Mouse (Mus musculus): Measurements from ENCODE around the gene Cdkn2aipnl.

The Cdkn2aipnl gene

DNA sequence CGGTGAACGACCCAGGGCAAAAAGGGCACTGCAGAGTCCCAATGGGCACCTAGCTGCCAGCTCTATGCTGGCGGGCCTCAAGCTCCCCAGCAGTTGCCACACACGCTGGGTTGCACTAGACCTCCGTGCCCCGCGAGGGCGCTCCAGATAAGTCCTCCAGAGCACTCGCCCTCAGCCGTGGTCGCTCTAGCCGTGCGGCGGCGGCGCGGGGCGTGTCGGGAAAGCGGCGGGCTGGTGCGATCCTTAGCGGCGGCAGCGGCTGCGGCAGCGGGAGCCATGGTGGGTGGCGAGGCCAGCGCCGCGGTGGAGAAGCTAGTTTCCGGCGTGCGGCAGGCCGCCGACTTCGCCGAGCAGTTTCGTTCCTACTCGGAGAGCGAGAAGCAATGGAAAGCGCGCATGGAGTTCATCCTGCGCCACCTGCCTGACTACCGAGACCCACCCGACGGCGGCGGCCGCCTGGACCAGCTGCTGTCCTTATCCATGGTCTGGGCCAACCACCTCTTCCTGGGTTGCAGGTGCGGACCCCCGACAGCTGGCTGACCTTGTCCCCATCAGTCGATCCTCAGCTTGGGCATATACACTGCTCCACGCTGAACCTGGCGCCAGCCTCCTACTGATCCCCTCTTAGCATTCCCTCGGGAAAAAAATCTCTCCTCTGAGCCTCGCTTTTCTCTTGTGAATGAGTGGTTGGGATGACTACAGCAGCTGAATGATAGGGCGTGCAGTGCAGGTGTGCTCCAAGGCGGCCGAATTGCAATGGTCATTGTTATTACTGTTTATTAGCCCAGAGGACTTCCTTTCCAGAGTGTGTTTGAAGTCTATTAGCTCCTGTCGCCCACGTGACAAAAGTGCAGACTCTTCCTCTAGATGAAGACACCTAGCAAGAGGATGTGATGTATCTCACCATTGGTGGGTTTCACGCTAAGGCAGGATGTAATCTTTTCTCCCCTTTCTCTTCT is at the start of gene Cdkn2aipnl:
TSS of gene Cdkn2aipnl (plus strand) at position 219 of the 959 bp plus-strand sequence.
- in situ Hi-C loops (cut with MboI, MseI): loop anchor here (5.0 kb wide), 1 partner anchor 115 kb away; no protein-coding TSS in a partner anchor

DNA sequence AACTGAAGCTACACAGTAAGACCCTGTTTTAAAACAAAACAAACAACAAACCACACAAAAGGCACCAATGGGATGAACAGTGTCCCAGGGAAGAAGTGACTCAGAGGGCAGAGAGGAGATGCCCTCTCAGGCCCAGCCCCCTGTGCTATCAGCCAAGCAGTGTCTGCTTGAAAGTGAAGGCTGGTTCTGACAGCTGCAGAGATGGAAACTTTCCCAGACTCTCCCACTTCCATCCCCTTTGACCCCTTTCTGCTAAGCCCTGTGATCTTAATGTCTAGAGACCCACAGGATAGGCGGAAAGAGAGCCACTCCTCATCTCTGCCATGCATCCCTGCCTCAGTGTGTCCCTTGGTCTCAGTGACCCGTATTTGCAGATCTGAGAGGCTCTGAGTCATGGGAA is 49.5 kb upstream of the Cdkn2aipnl start:
- in situ Hi-C loops (cut with MboI, MseI): no loop called here

DNA sequence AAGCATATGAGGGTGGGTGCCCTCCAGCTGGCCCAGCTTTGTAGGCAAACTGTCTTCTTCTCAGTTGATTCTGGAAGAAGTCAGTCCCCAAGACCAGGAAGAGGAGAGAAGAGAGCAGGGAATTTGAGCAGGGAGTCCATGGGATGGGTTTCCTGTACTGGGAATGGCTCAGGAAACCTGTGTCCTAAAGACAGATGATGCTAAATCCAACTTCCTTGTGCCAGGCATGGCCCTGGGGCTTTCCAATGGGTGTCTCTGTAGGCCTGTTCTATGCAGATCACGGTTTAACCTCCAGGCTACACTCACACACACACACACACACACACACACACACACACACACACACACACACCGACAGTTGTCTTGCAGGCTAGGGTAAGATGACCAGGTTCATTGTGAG is 48.9 kb upstream of the Cdkn2aipnl start:
- in situ Hi-C loops (cut with MboI, MseI): no loop called here

DNA sequence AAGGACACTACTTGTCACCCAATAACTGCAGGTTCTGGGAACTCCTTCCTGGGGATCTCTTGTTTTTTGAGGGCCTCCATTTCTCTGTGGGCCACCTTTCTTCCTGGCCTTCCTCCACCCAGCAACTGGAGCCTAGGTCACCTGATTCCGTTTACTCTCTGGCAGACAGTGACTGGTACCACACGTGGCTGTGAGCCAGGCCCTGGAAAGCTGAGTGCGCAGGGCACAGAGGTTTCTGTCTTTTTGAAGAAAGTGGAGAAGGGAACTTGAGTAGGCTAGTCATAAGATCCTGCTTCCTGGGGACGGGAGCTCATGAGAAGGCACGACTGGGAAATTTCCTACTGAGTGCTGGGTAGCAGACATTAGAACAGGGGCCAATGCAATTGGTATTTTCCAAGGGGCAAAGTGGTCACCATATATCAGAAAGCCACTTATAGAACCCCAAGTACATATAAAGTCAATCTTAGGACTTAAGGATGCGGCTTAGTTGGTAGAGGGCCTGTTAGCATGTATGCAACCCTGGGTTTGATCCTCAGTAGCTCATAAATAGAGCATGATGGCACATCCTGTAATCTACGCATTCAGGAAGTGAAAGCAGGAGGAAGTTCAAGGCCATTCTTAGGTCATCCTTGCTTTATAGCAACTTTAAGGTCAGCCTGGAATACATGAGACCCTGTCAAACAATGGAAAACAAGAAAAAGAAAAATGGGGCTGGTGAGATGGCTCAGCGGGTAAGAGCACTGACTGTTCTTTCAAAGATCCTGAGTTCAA is 45.9 kb upstream of the Cdkn2aipnl start:
- in situ Hi-C loops (cut with MboI, MseI): no loop called here

DNA sequence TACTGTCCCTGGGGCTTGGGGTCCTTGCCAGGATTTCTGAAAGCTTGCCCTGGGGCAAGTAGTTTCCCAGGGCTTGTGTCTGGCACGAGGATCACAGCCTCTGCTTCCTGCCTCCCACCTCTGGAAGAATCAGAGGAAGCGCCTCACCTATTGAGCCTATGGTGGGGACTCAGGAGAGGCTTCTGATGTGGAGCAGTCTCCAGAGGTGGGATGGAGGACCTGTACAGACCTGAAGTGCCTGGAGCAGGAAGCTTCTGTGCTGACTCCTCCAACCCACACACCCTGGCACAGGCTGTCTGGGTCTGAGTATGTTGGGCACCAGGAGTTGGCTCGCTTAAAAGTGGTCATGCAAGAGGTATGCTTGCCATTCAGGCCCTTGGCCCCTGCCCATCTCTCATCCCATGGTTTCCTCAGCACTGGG is 45.0 kb upstream of the Cdkn2aipnl start:
- in situ Hi-C loops (cut with MboI, MseI): no loop called here

DNA sequence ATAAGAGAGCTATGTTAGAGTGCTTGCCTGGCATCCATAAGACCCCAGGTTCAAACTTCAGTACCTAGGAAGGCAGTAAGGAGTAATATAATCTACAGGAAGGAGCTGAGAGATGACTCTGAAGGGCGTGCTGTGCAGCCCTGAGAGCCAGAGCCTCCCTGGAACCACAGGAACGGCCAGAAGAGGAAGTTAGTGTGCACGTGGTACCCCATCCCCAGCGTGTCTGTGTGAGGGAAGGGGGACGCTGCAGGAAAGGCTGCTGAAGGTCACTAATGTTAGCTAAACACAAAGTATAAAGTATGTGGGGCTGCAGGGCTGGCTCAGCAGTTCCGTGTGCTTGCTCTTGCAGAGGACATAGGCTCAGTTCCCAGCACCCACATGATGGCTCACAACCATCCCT is 41.9 kb upstream of the Cdkn2aipnl start:
- in situ Hi-C loops (cut with MboI, MseI): no loop called here

DNA sequence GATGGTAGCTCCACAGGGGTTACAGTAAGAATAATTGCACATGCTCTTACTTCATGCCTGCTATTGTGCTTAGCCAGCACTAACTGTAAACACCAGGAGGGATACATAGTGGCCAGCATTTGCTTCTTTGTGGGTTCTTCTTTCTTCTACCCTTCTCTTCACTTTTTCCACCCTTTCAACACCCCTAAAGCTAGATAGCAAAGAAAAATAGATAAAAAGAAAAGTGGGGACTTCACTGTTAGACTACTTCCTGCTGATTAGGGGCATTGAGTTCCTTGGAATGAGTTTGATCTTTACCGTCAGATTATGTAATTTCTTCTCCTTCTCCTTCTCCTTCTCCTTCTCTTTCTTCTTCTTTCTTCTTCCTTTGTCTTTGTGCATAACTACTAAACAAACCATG is 41.1 kb upstream of the Cdkn2aipnl start:
- in situ Hi-C loops (cut with MboI, MseI): no loop called here

DNA sequence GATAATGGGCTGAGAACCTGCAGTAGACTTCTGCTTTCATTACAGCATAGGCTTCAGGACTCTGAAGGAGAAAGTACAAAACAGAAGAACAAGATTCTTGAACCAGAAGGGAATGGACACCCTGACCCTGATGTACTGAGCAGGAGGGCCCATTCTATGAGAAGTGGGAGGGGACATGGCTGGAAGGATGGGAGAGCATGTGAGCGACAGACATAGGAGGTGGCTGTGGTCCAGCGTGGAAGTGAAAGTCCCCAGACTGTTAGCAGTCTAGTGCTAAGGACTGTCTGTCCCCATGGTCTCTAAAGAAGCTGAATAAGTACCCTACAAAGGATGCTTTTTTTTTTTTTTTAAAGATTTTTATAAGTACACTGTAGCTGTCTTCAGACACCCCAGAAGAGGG is 40.4 kb upstream of the Cdkn2aipnl start:
- in situ Hi-C loops (cut with MboI, MseI): no loop called here

DNA sequence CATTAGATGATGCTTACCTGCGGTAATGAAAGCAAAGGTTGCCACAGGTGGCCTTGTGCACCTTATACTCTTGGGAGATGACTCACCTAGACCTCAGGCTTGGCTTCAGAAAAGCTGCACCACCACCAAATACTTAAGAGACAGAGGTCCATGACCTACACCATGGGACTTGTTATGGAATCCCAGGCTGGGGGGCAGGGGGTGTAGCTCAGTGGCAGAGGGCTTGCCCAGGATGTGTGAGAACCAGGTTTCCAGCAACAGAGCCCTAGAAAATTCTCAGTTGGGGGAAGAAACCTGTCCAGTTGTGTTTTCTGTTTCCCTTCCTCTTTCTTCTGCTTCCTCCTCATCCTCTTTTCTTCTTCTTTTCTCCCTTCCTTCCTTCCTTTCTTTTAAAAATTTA is 36.3 kb upstream of the Cdkn2aipnl start:
- in situ Hi-C loops (cut with MboI, MseI): no loop called here

DNA sequence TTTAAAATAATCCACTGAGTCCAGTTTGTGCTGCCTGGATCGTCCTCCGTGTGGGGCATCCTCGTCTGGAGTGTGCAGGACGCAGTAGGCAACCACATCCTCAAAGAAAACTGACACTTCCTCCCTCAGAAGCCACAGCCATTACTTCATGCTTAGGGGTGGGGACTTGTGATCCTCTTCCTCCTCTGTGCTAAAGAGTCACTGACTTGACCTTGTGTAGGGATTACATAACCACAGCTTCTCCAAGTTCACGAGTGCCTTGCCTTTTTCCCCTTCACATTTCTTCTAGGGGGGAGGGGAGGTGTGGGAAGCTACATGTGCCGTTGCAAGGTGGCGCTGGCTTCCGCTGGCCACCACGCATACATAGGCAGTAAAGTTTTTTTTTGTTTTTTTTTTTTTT is 35.7 kb upstream of the Cdkn2aipnl start:
- in situ Hi-C loops (cut with MboI, MseI): no loop called here

DNA sequence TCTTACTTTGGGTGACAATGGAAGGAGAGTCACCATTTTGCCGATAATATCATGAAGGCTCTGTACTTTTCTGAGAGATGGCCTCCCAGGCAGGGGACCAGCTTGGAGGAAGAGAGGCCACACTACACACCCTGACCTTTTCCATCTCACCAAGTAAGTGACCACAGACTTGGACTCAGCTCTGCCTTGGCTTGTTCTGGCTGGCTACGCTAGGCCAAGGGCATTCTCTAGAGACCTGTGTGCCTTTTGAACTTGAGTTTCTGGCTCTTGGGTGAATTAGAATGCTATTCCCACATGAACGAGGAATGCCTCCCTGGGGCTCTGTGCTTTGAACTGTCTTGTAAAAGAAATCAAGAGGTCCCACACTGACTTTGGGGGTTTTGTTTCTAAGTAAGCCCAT is 33.2 kb upstream of the Cdkn2aipnl start:
- in situ Hi-C loops (cut with MboI, MseI): no loop called here

DNA sequence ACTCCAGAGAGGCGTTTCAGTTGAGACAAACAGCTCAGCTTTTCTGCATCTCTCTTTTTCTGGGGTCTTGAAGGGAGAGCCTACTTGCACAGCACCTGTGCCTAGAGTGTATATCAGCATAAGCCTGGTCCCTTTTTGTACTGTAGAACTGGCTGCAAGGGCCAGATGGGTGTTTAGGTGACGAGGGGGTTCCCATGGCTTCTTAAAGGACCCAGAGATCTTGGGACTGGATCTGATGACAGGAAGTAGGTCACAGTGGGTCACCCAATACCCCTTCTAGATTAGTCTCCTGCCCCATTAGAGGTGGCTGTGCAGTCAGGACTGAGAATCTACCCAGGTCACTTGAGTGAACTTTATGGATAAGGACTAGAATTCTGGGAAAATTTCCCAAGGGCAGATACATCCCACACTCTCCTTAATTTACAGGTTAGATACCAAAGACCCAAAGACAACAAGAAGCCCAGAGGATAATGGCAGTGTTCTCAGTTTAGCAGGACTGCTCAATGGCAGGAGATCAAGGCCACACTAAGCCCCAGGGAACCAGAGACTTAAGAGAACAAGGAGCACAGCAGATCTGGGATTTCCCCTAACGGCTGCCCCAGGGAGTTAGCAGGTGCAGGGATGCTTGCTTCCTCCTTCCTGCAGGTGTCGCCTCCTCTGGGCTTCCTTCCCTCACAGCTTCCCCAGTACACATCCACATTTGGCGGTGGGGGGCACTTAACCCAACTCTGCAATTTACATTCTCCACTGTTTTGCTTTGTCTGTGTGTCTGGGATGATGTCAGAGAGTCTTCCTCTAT is 31.6 kb upstream of the Cdkn2aipnl start:
- in situ Hi-C loops (cut with MboI, MseI): no loop called here

DNA sequence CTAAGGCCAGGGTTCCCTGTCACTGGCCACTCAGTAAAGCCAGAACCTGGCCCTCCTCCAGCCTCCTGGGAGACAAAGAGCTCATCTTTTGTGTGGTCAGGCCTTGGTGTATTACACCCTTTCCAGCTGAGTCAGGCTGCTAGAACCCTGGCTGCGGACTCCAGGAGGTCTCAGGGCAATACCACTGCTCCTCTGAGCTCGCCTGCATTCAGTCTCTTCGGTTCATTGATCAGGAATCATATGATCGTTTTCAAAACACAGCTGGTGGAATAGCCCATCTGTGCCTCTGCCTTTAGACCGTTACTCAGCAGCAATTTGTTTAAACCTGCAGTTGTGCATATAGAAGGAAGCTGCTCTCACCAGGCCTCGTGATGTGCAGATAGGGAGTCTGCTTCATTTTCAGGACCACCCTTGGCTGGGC is 30.1 kb upstream of the Cdkn2aipnl start:
- in situ Hi-C loops (cut with MboI, MseI): no loop called here

DNA sequence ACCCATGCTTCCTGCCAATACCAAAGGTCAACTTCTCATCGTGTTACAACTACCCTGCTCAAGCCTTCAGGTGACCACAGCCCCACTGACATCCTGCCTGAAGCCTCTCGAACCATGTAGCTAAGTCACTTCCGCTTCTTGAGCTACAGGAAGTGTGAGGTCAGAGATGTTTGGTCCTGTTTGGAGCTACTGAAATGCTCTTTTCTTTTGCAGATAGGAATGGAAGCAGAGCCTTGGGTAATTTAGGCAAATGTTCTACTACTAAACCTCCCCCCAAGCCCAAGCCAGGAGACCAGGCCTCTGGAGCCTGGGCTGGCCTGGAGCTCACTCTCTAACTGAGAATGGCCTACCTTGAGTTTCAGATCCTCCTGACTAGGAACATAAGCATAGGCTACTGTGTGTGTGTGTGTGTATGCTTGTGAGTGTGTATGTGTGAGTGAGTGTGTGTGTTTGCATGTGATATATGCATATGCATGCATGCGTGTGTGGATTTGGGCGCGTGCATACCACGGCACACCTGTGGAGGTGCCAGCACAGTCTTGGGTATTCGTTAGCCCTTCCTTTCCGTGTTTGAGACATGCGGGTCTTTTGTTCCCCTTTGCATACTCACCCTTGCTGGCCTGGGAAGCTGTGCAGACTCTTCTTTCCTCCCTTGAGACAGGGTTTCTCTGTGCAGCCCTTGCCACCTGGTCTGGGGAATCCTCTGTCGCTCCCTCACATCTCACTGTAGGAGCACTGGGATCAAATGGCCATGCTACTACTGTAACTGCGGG is 28.5 kb upstream of the Cdkn2aipnl start:
- in situ Hi-C loops (cut with MboI, MseI): no loop called here

DNA sequence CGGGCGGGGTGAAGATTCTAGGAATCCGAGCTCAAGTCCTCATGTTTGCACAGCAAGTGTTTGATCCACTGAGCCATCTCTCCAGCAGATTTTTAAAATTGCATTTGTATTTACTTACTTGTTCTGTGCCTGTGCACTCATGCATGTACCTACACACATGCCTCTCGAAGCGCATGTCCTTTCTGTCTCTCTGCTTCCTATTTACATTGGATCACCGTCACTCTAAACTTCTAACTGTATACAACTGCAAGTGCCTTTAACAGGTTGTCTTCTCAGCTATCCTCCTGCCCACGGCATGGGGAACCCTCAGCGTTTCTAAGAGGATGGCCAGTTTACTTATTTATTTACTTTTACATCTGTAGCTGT is 27.9 kb upstream of the Cdkn2aipnl start:
- in situ Hi-C loops (cut with MboI, MseI): no loop called here

DNA sequence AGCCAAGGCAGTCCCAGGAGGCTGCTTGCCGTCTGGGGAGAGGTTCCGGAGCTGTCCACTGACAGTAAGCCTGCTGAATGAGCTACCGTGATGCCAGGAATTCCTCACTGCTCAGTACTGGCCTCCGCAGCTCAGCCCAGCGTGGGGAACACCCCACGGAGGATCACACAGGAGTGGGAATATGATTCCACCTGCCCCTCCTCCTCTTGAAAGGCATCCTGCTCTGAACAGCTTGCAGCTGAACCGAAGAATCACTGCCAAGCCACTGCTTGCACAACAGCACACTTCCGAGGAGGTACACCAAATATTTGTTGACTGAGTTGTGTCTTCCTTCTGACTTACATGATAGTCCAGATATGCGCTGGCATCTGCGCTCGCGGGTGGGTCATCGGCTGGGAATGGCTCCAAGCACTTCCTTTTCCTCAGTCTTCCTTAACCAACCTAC is 26.9 kb upstream of the Cdkn2aipnl start:
- in situ Hi-C loops (cut with MboI, MseI): no loop called here

DNA sequence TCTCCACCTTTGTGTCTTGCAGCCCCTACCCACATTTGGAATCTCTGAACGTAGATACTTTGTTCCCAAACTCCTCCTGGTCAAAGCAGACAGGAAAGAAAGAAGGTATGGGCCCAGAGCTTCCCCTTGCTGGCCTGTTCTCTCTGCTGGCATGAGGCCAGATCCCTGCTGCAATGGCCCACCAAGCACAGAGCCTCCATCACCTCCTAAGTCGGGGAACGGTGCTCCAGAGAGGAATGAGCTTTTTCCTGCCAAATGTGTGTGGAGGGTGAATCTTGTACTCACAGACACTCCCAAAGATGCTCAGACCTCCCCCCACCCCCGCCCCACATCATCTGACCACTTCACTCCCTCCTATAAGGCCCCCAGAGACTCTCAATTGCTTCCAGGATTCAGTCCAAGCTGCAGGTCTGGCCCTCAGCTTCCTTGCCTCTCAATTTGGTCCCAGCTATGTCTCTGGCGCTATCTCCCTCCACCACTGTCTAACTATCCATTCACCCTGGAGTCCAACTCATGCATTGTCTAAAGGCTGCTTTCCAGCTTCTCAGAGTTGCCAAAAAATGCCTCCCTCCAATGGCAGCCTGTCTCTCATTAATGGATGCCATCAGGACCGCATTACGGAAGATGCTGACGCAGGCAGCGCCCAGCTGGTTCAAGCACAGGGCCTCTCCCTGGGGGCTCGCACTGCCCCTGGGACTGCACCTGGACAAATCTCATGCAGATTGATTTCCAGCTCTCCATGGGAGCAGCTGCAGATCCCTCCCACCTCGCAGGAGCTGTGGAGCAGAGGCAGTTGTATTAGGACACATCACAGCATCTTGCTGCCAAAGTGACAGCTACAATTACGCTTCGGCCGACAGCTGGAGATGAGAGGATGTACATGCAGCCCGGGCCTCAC is 24.6 kb upstream of the Cdkn2aipnl start:
- in situ Hi-C loops (cut with MboI, MseI): no loop called here

DNA sequence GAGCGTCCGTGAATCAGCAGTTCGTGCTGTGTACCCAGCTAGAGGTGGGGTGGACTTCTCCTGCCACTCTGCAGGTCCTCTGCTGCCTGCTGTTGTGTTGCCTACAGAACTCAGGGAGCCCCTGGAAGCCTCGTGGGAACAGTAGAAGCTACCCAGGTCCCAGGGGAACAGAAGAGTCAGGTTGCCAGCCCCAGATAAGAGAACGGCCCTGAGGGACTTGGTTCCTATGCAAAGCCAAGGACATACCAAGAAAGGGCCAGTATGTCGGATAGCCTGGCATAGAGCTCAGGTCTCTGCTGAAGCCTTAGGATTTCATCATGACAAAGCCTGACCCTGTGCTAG is 24.0 kb upstream of the Cdkn2aipnl start:
- in situ Hi-C loops (cut with MboI, MseI): no loop called here

DNA sequence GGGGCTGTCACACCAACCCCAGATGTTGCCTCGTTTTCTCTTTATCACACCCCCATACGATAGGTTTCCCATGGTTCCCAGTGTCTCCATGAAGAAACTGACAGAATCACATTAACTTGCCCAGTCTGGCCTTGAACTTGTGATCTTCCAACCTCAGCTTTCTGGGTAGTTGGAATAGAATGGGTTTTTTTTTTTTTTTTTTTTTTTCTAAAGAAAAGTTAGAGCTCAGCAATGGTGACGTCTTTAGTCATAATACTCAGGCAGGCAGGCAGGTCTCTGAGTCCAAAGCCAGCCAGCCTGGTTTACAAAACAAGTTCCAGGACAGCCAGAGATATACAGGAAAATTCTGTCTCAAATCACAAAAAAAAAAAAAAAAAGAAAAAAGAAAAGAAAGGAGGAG is 23.2 kb upstream of the Cdkn2aipnl start:
- in situ Hi-C loops (cut with MboI, MseI): no loop called here

DNA sequence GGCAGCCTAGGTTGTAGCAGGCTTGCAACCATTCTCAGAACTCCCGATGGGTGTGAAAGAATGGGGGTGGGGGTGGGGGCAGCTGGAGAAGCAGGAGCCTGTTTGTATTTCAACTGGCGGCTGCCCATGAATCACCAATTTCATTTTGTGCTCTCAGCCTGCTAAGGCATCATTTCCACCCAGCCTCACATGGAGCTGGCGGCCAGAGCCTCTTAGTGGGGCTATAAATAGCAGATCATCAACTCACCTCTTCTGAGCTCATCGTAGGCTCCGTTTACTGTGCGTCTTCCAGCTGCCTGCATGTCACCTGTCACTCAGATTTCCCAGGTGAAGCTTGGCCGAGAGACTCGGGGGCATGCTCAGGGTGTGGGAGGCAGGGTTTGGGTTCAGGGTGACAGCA is 21.9 kb upstream of the Cdkn2aipnl start:
- in situ Hi-C loops (cut with MboI, MseI): no loop called here

All from T-helper 2 cell (primary cell).